Mouse (Mus musculus): Measurements from ENCODE around the gene Atg9b.
"Not testable (repeated sequence)": the region's sequence is repeated elsewhere in the genome, so short reads cannot be mapped to it uniquely, and the experiment has no call there.

Atg9b gene

DNA sequence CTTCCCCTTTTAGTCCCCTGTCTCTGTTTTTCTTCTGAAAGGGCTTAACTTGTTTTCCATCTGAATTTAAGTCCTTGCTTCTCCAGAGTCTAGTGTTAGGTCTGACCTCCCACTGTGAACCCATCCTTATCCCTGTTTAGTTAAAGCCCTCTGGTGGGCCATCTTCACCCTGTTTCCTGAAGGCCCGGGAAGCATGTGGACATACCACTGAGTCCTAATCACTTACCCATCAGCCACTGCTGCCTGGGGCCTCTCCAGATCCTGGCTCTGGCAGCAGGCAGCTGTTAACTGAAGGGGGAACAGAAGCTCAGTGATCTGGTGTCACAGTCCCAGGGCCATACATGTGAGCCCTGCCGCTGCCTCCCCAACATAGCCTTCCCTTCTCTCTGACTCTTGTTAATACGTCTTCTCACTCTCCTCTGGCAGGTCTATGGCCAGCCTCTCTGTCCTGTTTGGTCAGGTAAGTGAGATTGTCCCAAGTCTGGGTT, 13.5 kb upstream of the Atg9b start:
- DNase-seq (ENCODE audit: low spot score in 2 of 2) = no peak

DNA sequence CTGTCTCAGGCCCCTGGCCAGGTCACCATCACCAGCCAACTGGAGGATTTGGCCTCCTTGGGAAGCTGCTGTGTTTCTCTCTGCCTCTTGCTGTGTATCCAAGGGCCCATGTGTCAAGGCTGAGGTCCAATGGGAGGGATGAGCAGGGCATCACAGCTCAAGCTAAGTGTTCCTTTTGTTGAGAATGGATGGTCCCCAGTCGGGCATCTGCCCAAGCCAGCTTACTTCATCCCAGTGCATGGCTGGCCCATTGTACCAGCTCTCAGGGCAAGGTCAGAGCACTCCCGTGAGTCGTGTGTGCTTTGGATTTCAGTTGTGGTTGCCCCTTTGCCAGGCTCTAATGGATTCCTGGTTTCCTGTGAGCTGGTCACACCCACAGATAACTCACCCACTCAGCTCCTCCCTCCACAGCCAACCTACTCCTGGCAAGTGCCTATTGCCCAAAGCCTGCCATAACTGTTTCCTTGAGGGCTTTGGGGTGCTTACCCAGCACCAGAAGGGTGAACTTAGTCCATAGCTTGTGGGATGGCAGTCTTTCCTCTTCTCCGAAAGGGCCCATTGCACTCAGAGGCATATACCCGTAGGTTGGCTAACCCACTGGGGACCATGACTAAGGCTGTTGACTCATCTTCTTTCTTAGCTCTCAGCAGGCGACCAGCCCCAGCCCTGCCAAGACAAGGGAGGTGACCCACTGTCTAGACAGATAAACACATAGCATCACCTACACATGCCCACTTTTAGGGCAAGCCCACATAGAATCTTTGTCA, 12.8 kb upstream of the Atg9b start:
- no peak for DNase-seq (ENCODE audit: low spot score in 2 of 2)

DNA sequence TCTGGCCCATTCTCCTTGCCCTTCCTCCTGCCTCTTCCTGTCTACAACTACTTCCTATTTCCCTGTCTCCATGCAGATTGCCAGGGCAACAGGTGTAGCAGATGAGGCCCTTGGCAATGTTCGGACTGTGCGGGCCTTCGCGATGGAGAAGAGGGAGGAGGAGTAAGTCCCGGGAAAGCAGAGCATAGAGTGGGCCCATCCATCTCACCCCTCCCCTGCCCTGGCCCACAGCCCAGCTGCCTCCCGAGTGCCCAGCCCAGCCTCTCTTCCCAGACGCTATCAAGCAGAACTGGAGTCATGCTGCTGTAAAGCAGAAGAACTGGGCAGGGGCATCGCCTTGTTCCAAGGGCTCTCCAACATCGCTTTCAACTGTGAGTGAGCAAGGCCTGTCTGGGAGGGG, 10.0 kb upstream of the Atg9b start:
- no peak for DNase-seq (ENCODE audit: low spot score in 2 of 2)

DNA sequence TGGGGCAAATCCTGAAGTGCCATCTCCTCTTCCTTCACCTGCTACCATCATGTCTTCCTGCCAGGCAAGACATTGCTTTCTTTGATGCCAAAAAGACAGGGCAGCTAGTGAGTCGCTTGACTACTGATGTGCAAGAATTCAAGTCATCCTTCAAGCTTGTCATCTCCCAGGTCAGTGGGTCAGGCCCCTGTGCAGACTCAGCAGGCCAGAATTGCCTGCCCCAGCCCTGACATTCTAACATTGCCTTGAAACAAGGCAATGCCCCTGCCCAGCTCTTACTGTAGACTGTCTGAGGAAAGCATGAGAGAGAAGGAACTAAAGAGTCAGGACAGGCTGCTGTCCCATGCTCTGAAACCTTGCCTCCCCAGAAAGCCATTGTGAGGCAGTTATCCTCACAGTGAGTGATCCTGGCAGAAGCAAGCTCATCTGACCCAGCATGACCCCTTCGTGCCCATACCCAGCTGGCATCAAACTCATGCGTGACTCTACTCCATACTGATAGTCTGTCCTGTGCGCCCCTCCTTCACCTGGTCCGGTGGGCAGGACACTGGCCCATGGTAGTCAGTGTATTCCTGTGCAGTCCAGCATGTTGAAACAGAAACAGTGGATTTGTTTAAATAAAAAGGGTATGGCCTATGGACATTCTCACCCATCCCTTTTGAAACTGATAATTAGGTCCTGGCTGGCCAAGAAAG, 9.1 kb upstream of the Atg9b start:
- DNase-seq (ENCODE audit: low spot score in 2 of 2) = no peak

- no peak for DNase-seq (ENCODE audit: low spot score in 2 of 2)
Measured at GRCm38 (mm10) chr5:24400362-24400761, 8.4 kb upstream of the Atg9b start.

DNA sequence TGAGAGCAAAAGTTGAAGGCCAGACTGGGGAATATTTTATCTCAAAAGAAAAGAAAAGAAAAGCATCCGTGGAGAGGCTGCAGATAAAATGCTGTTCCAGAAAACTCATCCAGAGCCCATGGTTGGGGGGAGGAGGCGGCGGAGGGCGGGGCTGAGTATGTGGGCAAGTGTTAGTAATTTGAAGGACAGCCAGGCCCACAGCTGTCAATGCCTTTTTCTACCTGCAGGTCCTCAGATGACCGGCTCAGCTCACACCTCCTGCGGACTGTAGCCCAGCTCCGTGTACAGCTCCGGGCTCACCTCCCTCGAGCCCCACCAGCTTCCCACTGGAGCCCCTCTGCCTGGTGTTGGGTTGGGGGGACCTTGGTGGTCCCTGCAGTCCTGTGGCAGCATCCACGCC, 7.7 kb upstream of the Atg9b start:
- DNase-seq (ENCODE audit: low spot score in 2 of 2) = no peak

DNA sequence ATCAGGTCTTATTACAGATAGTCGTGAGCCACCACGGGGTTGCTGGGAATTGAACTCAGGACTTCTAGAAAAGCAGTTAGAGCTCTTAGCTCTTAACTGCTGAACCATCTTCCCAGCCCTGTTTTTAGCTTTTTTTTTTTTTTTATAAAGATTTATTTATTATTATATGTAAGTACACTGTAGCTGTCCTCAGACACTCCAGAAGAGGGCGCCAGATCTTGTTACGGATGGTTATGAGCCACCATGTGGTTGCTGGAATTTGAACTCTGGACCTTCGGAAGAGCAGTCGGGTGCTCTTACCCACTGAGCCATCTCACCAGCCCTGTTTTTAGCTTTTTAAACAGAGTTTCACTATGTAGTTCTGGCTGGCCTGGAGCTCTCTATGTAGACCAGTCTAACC, 4.3 kb upstream of the Atg9b start:
- DNase-seq (ENCODE audit: low spot score in 2 of 2) = not testable (repeated sequence)

DNA sequence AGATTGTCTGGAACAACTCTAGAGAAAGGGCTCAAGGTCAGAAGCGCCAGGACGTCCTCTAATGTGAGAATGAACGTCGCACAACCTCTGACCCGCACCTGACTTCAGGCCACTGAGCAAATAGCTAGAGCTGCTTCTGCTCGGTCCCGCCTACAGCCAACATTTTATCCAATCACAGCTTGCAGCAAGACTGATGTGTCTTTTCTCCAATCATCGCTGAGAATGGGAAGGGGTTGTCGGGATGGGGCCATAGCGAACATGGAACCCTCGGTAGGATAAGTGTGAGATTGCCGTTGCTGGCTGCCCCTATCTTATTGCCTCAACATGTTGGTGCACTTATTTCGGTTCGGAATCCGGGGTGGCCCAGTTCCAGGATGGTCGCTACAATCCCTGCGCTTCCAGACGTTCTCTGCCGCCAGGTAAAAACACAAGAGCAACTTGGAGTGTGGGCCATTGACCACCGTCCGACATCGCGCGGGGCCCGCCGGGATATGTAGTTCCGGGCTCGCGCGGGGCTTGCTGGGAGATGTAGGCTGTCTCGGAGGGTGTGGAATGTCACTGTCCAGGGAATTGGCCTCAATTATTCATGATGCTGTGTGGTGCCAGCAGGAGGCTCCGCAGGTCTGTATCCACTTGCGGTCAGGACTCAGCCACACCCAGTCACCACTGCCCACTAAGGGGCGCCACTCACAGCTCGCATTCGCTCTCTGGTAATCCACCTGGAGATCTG, 2.4 kb upstream of the Atg9b start:
- DNase-seq (ENCODE audit: low spot score in 2 of 2) = peak; percentile 89 to 95

GRCm38 (mm10) chr5:24393392-24393997, 1.6 kb upstream of the Atg9b start, which contains the start of gene Abcb8:
Abcb8 (plus strand) TSS chr5:24393663.
- peak; percentile 48 to 76 for DNase-seq (ENCODE audit: low spot score in 2 of 2)

DNA sequence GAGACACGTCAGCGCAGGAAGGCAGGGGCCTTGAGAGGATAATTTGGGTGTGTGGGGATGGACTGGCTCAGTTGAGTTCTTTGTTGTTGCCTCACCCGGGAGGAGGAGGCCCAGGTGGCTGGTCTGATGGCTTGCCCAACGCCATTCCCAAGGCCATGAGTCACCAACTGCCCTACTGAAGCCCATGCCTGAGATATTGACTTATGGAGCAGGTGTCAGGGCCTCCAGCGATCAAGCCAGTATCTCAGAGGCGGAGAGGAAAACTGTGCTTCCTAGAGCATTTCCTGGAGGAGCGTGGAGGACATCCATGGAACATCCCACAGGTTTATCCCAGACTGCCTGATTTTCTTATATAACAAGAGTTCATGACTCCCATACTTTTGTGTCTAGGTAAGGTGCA, 781 bp upstream of the Atg9b start:
- peak; percentile 34 to 67 for DNase-seq (ENCODE audit: low spot score in 2 of 2)

GRCm38 (mm10) chr5:24389658-24390020, 2.3 kb downstream of the Atg9b start:
- no peak for DNase-seq (ENCODE audit: low spot score in 2 of 2)

GRCm38 (mm10) chr5:24389011-24389657, 2.8 kb downstream of the Atg9b start:
- DNase-seq (ENCODE audit: low spot score in 2 of 2) = no peak

DNA sequence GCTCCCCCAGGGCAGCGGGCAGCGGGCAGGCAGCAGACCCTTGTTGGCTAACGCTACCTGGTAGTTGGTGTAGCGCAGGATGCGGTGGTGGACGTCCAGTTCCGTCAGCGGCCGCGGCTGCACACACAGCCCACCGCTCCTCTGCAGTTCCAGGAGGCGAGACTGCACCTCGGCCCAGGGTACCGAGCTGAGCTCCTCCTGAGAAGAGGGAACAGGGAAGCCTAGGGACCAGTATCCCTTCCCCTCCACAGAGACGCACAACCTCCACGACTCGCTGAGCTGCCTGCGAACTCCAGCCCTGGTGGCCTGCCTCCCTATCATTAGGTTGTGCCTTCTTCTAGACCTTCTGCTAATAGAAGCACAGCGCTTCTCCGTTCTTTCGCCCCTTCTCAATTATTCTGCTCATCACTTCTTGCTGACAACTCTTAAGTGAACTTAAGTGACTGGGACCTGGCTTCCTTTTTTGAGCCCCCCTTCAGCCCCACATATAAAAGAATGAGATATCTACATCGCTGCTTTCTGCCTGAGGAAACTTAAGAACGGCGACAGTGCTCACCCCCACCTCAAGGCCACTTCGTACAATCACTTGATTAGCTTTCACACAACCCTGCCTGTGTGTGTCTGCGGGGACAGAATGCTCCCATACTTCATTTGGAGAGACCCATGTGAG, 3.6 kb downstream of the Atg9b start:
- DNase-seq (ENCODE audit: low spot score in 2 of 2) = no peak

GRCm38 (mm10) chr5:24387264-24388241, 4.4 kb downstream of the Atg9b start:
- DNase-seq (ENCODE audit: low spot score in 2 of 2) = peak; percentile 35 to 57

- no peak for DNase-seq (ENCODE audit: low spot score in 2 of 2)
Measured at GRCm38 (mm10) chr5:24385887-24386550, 5.9 kb downstream of the Atg9b start.

DNA sequence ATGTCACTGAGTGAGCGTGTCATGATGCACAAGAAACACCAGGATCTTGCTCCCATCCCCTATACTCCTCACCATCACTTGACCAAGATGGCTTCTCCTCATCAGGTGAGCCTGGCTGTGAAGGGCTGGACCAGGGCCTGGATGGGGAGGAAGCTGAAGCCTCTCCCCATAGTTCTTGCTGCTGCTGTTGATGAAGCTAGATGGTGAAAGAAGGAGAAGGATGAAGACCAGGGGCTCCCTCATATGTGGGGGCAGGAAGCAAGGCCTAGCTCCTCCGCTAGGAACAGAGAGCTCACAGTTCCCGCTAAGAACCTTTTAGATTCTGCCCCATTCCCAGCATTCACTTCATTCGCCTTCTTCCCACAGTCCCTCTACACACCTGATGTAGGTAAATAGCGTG, 6.6 kb downstream of the Atg9b start:
- no peak for DNase-seq (ENCODE audit: low spot score in 2 of 2)

- DNase-seq (ENCODE audit: low spot score in 2 of 2) = no peak
Measured at GRCm38 (mm10) chr5:24384407-24384806, 7.5 kb downstream of the Atg9b start.

DNA sequence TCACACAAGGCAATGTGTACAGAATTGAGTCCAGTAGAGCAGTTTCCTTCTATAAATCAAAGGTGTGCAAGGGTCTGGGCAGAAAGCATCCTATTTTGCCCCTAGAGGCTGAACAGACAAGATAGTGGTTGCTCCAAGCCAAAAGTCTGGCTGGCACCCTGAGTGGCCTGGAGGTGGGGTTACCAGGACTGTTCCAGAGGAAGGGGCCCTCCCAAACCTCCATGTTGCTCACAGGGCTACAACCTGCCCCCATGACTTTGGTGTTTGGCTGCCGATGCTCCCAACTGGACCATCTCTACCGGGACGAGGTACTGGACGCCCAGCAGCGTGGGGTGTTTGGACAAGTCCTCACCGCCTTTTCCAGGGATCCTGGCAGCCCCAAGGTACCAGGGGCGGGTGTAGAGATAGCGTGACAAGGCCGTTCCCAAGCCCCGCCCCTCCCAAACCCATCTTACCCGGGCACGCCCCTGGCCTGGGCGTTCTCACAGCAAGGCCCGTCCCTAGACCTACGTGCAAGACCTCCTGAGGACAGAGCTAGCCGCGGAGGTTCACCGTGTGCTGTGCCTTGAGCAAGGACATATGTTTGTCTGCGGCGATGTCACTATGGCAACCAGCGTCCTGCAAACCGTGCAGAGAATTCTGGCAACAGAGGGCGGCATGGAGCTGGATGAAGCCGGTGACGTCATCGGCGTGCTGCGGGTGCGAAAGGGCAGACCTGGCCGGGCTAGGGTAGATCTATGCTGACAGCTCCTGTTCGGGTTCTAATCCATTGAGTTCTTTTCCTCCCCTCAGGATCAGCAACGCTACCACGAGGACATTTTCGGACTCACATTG, 8.7 kb downstream of the Atg9b start:
- peak; percentile 81 to 88 for DNase-seq (ENCODE audit: low spot score in 2 of 2)
